Mouse (Mus musculus): Measurements from ENCODE around the gene Fhit. TPM values are rescaled to one million over a fixed set of nuclear protein-coding genes. Genes with fewer than 3 reads are reported as not detected.
"Not testable (repeated sequence)": the region's sequence is repeated elsewhere in the genome, so short reads cannot be mapped to it uniquely, and the experiment has no call there.

The Fhit gene
- polyA plus RNA-seq, 1 experiment from 2014 or later, result 1.7 TPM

GRCm38 (mm10) chr14:11039503-11040300 is 122.1 kb downstream of the Fhit start:
- H3K9me3 ChIP-seq (ENCODE audit: control insufficient read depth, low read length); H3K27me3 ChIP-seq (ENCODE audit: control insufficient read depth, insufficient read depth, low read length); DNase-seq (ENCODE audit: low spot score); H3K36me3 ChIP-seq (ENCODE audit: control insufficient read depth, insufficient read depth, low read length); ATAC-seq (ENCODE audit: insufficient number of reproducible peaks, low FRiP score, low TSS enrichment, low read depth); H3K4me1 ChIP-seq (ENCODE audit: control insufficient read depth, insufficient read depth, low read length); H3K27ac ChIP-seq (replicated peaks; ENCODE audit: low read depth, low read length); H3K4me2 ChIP-seq (ENCODE audit: low read depth, severe bottlenecking); H3K9ac ChIP-seq (ENCODE audit: low read length); H3K4me3 ChIP-seq (ENCODE audit: low read depth, low read length): not testable (repeated sequence)
- WGBS, result 80% methylated on average over 8 of the region's 8 CpGs

DNA sequence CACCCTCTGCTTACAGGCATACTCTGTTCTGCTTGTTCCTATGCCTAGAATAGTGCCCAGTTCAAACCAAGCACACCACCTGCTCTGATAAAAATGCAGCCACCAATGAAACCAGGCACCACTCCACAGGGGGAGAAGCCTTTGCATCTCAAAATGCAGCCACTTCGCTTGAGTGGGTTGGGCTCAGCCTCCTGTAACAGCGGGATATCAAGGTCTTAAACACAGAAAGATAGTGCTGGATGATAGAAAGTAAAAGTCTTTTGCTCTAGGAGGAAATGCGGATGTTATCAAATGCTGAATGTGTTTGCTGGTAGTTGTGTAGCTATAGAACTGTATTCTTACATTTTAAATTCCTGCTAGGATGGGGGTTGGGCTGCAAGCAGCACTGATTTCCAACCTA is 140.4 kb downstream of the Fhit start:
- Histone ChIP-seq H3K9ac (ENCODE audit: low read length) (no peak overlapping the region), H3K4me1 (ENCODE audit: control insufficient read depth, insufficient read depth, low read length) (no peaks in the 10 kb centered on the region), H3K4me2 (ENCODE audit: low read depth, severe bottlenecking) (no peak overlapping the region), H3K9me3 (ENCODE audit: control insufficient read depth, low read length) (no peaks in the 10 kb centered on the region), H3K27ac (replicated peaks; ENCODE audit: low read depth, low read length) (no peak overlapping the region), H3K27me3 (ENCODE audit: control insufficient read depth, insufficient read depth, low read length) (no peaks in the 10 kb centered on the region), H3K36me3 (ENCODE audit: control insufficient read depth, insufficient read depth, low read length) (no peaks in the 10 kb centered on the region), H3K4me3 (ENCODE audit: low read depth, low read length) (no peak overlapping the region)
- ATAC-seq (ENCODE audit: insufficient number of reproducible peaks, low FRiP score, low TSS enrichment, low read depth) (no peak), DNase-seq (ENCODE audit: low spot score) (no peak)
- 26% methylated on average over 3 of the region's 3 CpGs for WGBS

DNA sequence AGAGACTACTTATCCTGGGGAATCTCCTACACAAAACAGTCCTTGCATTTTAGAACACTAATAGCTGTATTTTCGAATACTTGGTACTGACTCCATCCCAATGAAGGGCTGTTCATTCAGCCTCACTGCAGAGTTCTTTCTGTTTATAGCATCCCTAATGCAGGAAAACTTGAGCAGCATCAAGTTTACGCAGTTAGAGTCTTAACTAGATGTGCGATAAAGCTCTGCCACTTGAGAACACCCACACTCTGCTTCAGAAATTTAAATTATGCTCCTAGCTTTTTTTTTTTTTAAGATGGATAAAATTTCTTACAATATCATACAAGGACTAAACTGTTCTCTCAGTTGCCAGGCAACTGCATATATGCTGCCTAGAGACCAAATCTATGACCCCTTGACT is 183.2 kb downstream of the Fhit start:
- H3K36me3 ChIP-seq (ENCODE audit: control insufficient read depth, insufficient read depth, low read length), result no peaks in the 10 kb centered on the region
- H3K4me2 ChIP-seq (ENCODE audit: low read depth, severe bottlenecking), result no peak overlapping the region
- H3K4me1 ChIP-seq (ENCODE audit: control insufficient read depth, insufficient read depth, low read length), result no peaks in the 10 kb centered on the region
- H3K9ac ChIP-seq (ENCODE audit: low read length), result no peak overlapping the region
- no peaks in the 10 kb centered on the region for H3K9me3 ChIP-seq (ENCODE audit: control insufficient read depth, low read length)
- DNase-seq (ENCODE audit: low spot score) (no peak), ATAC-seq (ENCODE audit: insufficient number of reproducible peaks, low FRiP score, low TSS enrichment, low read depth) (no peak)
- WGBS, result 87% methylated on average over 3 of the region's 3 CpGs
- H3K27ac ChIP-seq (replicated peaks; ENCODE audit: low read depth, low read length), result no peak overlapping the region
- H3K4me3 ChIP-seq (ENCODE audit: low read depth, low read length), result no peak overlapping the region
- no peaks in the 10 kb centered on the region for H3K27me3 ChIP-seq (ENCODE audit: control insufficient read depth, insufficient read depth, low read length)

DNA sequence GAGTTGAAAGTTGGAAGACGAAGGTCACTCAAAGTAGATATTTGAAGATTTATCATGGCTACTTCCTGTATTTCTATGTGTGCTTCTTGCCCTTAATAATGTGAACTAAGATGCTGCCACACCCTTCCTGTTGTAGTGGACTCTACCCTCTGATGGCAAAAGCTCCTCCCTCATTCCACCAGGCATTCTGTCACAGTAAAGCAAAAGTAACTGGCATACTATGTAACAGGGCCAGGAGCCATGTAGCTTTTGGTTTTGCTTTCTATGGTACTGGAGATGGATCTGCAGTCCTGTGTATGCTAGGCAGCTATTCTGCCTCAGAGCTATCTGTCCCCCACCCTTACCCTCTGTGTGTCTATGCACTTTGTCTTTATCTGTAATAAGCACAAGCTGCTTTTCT is 220.2 kb downstream of the Fhit start:
- Histone ChIP-seq H3K4me1 (ENCODE audit: control insufficient read depth, insufficient read depth, low read length) (no peaks in the 10 kb centered on the region), H3K4me3 (ENCODE audit: low read depth, low read length) (no peak overlapping the region), H3K4me2 (ENCODE audit: low read depth, severe bottlenecking) (no peak overlapping the region), H3K27me3 (ENCODE audit: control insufficient read depth, insufficient read depth, low read length) (no peaks in the 10 kb centered on the region), H3K36me3 (ENCODE audit: control insufficient read depth, insufficient read depth, low read length) (no peaks in the 10 kb centered on the region), H3K27ac (replicated peaks; ENCODE audit: low read depth, low read length) (no peak overlapping the region), H3K9ac (ENCODE audit: low read length) (no peak overlapping the region), H3K9me3 (ENCODE audit: control insufficient read depth, low read length) (no peaks in the 10 kb centered on the region)
- DNase-seq (ENCODE audit: low spot score) (no peak), ATAC-seq (ENCODE audit: insufficient number of reproducible peaks, low FRiP score, low TSS enrichment, low read depth) (no peak)
- 94% methylated on average over 1 of the region's 1 CpGs for WGBS

- Histone ChIP-seq H3K27ac (replicated peaks; ENCODE audit: low read depth, low read length) (no peak overlapping the region), H3K27me3 (ENCODE audit: control insufficient read depth, insufficient read depth, low read length) (no peaks in the 10 kb centered on the region), H3K4me2 (ENCODE audit: low read depth, severe bottlenecking) (no peak overlapping the region), H3K9ac (ENCODE audit: low read length) (no peak overlapping the region), H3K4me3 (ENCODE audit: low read depth, low read length) (no peak overlapping the region), H3K4me1 (ENCODE audit: control insufficient read depth, insufficient read depth, low read length) (no peaks in the 10 kb centered on the region), H3K36me3 (ENCODE audit: control insufficient read depth, insufficient read depth, low read length) (no peaks in the 10 kb centered on the region), H3K9me3 (ENCODE audit: control insufficient read depth, low read length) (no peaks in the 10 kb centered on the region)
- 46% methylated on average over 3 of the region's 3 CpGs for WGBS
- ATAC-seq (ENCODE audit: insufficient number of reproducible peaks, low FRiP score, low TSS enrichment, low read depth) (no peak), DNase-seq (ENCODE audit: low spot score) (no peak)
Measured at GRCm38 (mm10) chr14:10933667-10934066, 228.2 kb downstream of the Fhit start.

DNA sequence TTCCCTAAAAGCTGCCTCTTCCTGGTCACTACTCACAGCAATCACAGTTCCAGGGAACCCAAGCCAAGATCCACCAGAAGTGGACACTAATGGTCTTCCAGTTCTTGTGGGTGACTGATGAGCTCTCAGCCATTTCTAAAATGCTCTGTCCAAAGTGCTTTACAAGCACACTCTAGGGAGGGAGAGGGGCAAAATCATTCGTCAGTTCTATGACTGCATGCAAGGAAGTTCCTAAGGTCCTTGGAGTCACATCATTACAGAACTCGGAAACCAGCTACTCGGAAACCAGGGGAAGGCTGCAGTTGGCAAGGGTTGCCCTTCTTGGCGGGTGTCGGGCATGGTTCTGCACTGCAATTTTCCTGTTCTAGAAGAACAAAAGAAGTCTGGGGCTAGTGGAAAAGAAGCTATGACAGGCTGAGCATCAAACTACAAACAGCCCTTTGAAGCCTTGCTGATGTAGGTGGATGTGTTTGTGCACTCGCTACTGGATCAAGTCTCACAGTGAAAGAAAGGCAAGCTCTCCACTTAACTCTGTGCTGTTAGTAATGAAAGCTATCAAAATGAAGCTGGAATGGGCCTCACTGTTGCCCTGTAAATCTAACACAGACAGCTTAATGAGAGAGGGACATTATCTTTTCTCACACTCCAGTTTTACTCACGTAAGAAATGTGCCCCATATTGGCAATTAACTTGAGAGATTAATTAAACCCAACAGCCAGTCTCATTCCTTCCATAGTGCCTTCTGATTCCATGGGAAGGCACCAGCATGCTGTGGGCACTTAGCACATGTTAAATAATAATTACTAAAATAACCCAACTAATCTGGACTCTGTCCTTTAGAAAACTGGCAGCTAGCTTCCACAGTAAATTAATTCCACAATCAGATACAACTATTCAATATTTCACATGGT is 243.7 kb downstream of the Fhit start:
- no peak overlapping the region for H3K4me2 ChIP-seq (ENCODE audit: low read depth, severe bottlenecking)
- 59% methylated on average over 7 of the region's 7 CpGs for WGBS

DNA sequence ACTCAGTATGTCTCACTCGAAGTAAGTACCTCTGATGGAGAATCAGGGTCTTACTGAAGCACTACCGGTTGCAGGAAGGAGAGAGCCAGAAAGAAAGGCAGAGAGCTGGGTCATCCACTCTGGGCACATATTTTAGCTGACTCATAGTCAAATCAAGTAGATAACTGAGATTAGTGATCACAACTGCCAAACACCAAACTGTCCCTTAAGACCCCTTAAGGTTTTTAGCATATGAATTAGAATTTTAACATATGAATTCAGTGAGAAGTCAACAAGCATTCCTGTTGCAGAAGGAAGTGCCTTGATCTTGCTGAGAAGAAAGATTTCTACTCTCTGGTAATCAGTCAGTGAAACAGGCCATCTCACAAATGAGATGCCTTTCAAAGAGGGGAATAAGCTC is 253.8 kb downstream of the Fhit start:
- no peak overlapping the region for H3K27ac ChIP-seq (replicated peaks; ENCODE audit: low read depth, low read length)
- 84% methylated on average over 2 of the region's 2 CpGs for WGBS
- no peaks in the 10 kb centered on the region for H3K36me3 ChIP-seq (ENCODE audit: control insufficient read depth, insufficient read depth, low read length)
- H3K27me3 ChIP-seq (ENCODE audit: control insufficient read depth, insufficient read depth, low read length), result no peaks in the 10 kb centered on the region
- ATAC-seq (ENCODE audit: insufficient number of reproducible peaks, low FRiP score, low TSS enrichment, low read depth) (no peak), DNase-seq (ENCODE audit: low spot score) (no peak)
- no peaks in the 10 kb centered on the region for H3K4me1 ChIP-seq (ENCODE audit: control insufficient read depth, insufficient read depth, low read length)
- no peak overlapping the region for H3K9ac ChIP-seq (ENCODE audit: low read length)
- H3K4me3 ChIP-seq (ENCODE audit: low read depth, low read length), result no peak overlapping the region
- H3K4me2 ChIP-seq (ENCODE audit: low read depth, severe bottlenecking), result no peak overlapping the region
- no peaks in the 10 kb centered on the region for H3K9me3 ChIP-seq (ENCODE audit: control insufficient read depth, low read length)

More for the DNA sequence above, 243.7 kb downstream of the Fhit start:
- H3K9ac ChIP-seq (ENCODE audit: low read length), result no peak overlapping the region
- H3K27me3 ChIP-seq (ENCODE audit: control insufficient read depth, insufficient read depth, low read length), result no peaks in the 10 kb centered on the region
- H3K27ac ChIP-seq (replicated peaks; ENCODE audit: low read depth, low read length), result no peak overlapping the region
- H3K9me3 ChIP-seq (ENCODE audit: control insufficient read depth, low read length), result no peaks in the 10 kb centered on the region
- H3K4me1 ChIP-seq (ENCODE audit: control insufficient read depth, insufficient read depth, low read length), result no peaks in the 10 kb centered on the region
- ATAC-seq (ENCODE audit: insufficient number of reproducible peaks, low FRiP score, low TSS enrichment, low read depth) (no peak), DNase-seq (ENCODE audit: low spot score) (no peak)
- no peak overlapping the region for H3K4me3 ChIP-seq (ENCODE audit: low read depth, low read length)
- no peaks in the 10 kb centered on the region for H3K36me3 ChIP-seq (ENCODE audit: control insufficient read depth, insufficient read depth, low read length)

DNA sequence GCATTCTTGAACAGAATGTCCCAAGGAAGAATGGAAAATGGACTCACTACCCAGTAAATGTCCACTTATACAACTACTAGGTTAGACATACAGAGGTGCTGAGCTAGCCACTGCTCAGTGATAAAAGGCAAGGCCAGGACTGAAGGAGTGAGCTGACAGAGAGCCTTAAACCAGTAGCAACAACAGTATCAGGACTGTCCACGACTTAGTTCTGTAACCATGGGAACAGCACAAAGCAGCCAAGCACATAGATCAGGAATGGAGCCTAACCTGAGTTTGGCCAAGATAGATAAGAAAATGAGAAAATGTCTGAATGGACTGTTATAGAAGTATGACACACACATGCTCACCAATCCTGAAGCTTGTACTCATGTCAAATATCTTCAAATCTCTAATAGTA is 279.1 kb downstream of the Fhit start:
- Histone ChIP-seq H3K36me3 (ENCODE audit: control insufficient read depth, insufficient read depth, low read length) (no peaks in the 10 kb centered on the region), H3K4me3 (ENCODE audit: low read depth, low read length) (no peak overlapping the region), H3K27ac (replicated peaks; ENCODE audit: low read depth, low read length) (no peak overlapping the region), H3K27me3 (ENCODE audit: control insufficient read depth, insufficient read depth, low read length) (no peaks in the 10 kb centered on the region), H3K4me1 (ENCODE audit: control insufficient read depth, insufficient read depth, low read length) (no peaks in the 10 kb centered on the region), H3K9ac (ENCODE audit: low read length) (no peak overlapping the region), H3K4me2 (ENCODE audit: low read depth, severe bottlenecking) (no peak overlapping the region), H3K9me3 (ENCODE audit: control insufficient read depth, low read length) (no peaks in the 10 kb centered on the region)
- no peak for ATAC-seq (ENCODE audit: insufficient number of reproducible peaks, low FRiP score, low TSS enrichment, low read depth)
- no peak for DNase-seq (ENCODE audit: low spot score)
- 53% methylated on average over 1 of the region's 1 CpGs for WGBS

Data from limb, embryonic 11.5 days (tissue).